Mouse (Mus musculus) embryonic facial prominence, embryonic 12.5 days (tissue): ENCODE results near the gene Slc6a3. TPM values are rescaled to one million over a fixed set of nuclear protein-coding genes. Genes with fewer than 3 reads are reported as not detected.

Experiments used
- ATAC-seq: fragments of 200-750 bp; cut with Nextera tagmentation; 2 replicates; pipeline ENCODE4 v1.8.0; 2017; ENCODE audit not compliant: insufficient number of reproducible peaks, insufficient read depth, low FRiP score, low TSS enrichment
- H3K27ac ChIP-seq: fragments of 300-500 bp; sonication (generic); 2 replicates; pipeline ENCODE4 v1.5.1; 2016; ENCODE audit warnings: mild to moderate bottlenecking
- H3K27me3 ChIP-seq: fragments of 300-500 bp; sonication (generic); 2 replicates; pipeline ENCODE4 v1.6.1; 2016; ENCODE audit warnings: mild to moderate bottlenecking, moderate library complexity
- H3K36me3 ChIP-seq: fragments of 300-500 bp; sonication (generic); 2 replicates; pipeline ENCODE4 v1.6.1; 2016; ENCODE audit warnings: mild to moderate bottlenecking
- H3K4me1 ChIP-seq: fragments of 300-500 bp; sonication (generic); 2 replicates; pipeline ENCODE4 v1.6.1; 2016
- H3K4me2 ChIP-seq: fragments of 300-500 bp; sonication (generic); replicated peaks from 2 replicates; pipeline ENCODE4 v1.6.1; 2016; ENCODE audit warnings: mild to moderate bottlenecking, moderate library complexity
- H3K4me3 ChIP-seq: fragments of 300-500 bp; sonication (generic); 2 replicates; pipeline ENCODE4 v1.5.1; 2016; ENCODE audit warnings: mild to moderate bottlenecking
- H3K9ac ChIP-seq: fragments of 300-500 bp; sonication (generic); 2 replicates; pipeline ENCODE4 v1.6.1; 2016; ENCODE audit warnings: mild to moderate bottlenecking, moderate library complexity
- H3K9me3 ChIP-seq: fragments of 300-500 bp; sonication (generic); 2 replicates; pipeline ENCODE4 v1.6.1; 2016; ENCODE audit warnings: mild to moderate bottlenecking, moderate library complexity
- WGBS: fragments of 180-500 bp; shearing (Covaris S2); methylation state at CpG from one replicate; pipeline ENCODE4 v1.1.7; 2016; 5-methylcytosine and 5-hydroxymethylcytosine counted together
- polyA plus RNA-seq: library from polyadenylated mRNA; unstranded; fragments of >200 nt; fragmentation: Nextera tagmentation; extraction: Ambion mirVana; gene quantifications from 2 replicates; pipeline ENCODE4 v1.2.1, GENCODE M21; 2016

The Slc6a3 gene
- polyA plus RNA-seq, 1 experiment from 2014 or later = 0.08 TPM

DNA sequence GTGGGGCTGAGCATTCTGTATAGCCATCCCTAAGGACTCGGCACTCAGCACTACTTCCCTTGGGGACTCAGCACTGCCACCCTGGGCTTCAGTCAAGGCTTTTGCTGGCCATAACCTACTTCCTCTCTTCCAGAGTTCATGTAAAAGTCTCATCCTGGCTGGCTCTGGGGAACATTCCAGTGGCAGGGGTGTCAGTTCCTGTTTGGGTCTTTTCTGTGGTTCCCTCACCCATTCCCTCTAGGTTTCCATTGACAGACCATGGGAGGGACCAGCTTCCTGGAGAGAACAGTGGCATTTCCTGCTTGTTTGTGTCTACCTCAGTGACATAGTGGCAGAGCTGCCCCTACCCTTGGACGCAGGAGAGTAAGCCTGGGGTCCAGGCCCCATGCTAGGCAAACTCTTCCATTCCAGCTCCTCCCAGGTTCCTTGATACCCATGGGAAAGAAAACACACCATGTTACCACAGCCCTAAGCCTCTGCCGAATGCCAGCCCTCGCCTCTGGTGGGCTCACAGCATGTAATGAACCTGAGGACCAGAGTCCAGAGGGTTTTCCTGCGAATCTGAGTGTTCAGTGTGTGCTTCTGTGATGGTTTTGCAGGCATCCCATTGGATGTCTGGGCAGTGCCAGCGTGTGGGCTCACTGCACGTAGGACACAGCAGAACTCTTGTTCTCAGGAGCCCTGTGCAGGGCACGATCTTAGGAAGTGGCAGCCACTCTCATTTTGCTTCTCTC is 27.6 kb upstream of the Slc6a3 start:
- WGBS = 87% methylated on average over 8 of the region's 8 CpGs
- no peak for ATAC-seq
- Histone ChIP-seq H3K4me3 (no peak overlapping the region), H3K4me2 (no peak overlapping the region), H3K4me1 (no peaks in the 10 kb centered on the region), H3K36me3 (peaks cover 57% of the 10 kb centered on the region), H3K27me3 (no peaks in the 10 kb centered on the region), H3K9ac (no peak overlapping the region), H3K27ac (no peak overlapping the region), H3K9me3 (no peaks in the 10 kb centered on the region)

DNA sequence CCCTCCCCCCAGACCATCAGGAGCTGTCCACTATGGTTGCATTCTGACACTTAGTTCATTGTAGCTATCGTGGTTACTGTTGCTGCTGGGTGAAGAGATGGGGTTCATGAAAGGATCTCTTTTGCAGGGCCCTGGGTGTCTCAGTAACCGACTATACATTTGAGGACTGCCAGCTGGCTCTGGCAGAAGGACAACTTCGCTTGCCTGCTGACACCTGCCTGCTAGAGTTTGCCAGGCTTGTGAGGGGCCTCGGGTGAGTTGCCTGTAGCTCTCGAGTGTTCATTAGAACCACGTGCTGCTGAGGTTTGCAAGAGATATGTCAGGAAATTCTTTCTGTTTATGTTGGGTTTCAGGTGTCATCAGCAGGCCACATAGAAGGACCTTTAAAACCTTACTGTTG is 26.7 kb upstream of the Slc6a3 start:
- no peak overlapping the region for H3K4me2 ChIP-seq
- no peaks in the 10 kb centered on the region for H3K27me3 ChIP-seq
- H3K4me3 ChIP-seq = no peak overlapping the region
- H3K9me3 ChIP-seq = no peaks in the 10 kb centered on the region
- WGBS = 77% methylated on average over 6 of the region's 6 CpGs
- no peak for ATAC-seq
- peaks cover 63% of the 10 kb centered on the region for H3K36me3 ChIP-seq
- H3K4me1 ChIP-seq = no peaks in the 10 kb centered on the region
- H3K27ac ChIP-seq = no peak overlapping the region
- H3K9ac ChIP-seq = no peak overlapping the region

DNA sequence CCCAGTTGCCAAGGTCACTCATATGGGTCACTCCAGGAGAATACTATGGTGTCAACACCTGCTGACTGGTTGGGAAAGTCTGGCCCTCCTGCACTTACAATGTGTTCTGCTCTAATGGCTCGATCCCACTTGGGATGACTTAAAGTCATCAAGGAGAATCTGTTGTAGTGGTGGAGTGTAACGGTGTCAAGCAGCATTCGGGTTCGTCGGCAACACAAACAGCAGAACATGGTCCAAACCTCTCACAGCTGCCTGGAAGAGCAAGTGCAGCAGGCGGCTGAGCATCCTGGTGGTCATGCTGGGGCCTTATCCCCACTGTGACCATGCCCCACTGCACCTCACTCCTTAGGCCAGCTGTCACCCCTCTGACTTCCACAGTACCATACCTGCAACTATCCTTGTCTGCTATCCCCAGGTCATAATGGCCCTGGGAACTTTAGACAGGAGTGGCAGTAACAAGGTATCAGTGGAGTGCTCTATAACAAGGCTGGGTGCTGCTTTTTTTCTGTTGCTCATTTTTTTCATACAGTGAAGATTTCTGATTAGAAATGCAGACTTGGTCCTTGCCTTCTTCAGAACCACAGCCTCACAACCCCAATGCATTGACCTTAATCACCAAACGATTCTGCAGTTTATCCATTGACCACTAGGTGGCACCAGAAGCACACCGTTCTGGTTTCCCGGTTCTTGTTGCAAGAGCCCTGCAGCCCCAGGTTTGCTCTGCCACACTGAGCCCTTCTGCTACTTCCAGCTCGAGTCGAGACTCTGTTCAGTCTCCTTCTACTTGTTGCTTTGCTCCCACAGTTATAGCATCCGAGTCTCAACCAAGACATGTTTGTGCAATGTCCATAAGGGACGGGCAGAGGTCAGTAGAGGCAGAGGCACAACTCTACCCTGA is 23.5 kb upstream of the Slc6a3 start:
- no peaks in the 10 kb centered on the region for H3K9me3 ChIP-seq
- no peak overlapping the region for H3K4me3 ChIP-seq
- H3K9ac ChIP-seq = no peak overlapping the region
- no peaks in the 10 kb centered on the region for H3K27me3 ChIP-seq
- peaks cover 69% of the 10 kb centered on the region for H3K36me3 ChIP-seq
- 61% methylated on average over 13 of the region's 13 CpGs for WGBS
- no peak overlapping the region for H3K4me2 ChIP-seq
- H3K4me1 ChIP-seq = no peaks in the 10 kb centered on the region
- no peak overlapping the region for H3K27ac ChIP-seq
- no peak for ATAC-seq

DNA sequence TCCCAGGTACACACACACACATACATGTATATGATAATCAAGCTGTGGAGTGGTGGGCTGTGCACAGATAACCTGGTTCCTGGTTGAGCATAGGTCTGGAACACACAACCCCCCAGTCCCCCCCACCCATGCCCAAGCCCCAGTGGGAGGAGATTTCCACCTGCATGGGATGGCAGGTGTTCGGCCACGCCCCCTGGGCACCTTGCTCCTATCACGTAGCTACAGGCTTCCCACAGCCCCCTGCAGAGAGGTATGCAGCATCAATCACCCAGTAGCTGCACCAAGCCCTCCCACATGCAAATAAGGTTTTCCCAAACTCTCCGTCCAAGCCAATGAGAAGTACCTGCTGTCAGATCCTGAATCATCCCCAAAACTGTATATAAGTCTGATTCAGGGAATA is 19.7 kb upstream of the Slc6a3 start:
- Histone ChIP-seq H3K27me3 (no peaks in the 10 kb centered on the region), H3K36me3 (peaks cover 42% of the 10 kb centered on the region), H3K4me2 (no peak overlapping the region), H3K9ac (no peak overlapping the region), H3K4me1 (no peaks in the 10 kb centered on the region), H3K9me3 (no peaks in the 10 kb centered on the region), H3K27ac (no peak overlapping the region), H3K4me3 (no peak overlapping the region)
- 73% methylated on average over 4 of the region's 4 CpGs for WGBS
- no peak for ATAC-seq

DNA sequence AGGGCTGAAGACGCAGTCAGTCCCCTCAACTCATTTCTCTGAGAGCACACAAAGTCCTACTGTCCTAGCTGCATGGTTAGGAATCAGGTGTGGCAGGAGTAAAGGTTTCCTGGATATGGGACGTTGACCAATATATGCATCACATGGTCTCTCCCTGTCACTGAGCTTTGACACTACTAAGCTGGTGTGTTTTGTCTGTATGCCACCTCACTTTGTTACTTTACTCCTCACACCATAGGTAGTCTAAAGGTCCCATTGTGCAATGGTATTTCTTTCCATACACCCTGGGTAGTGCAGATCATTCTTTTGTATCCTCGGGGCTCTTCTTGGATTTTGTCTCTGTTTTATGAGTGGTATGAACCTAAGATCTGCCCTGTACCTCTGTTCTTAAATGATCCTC is 2.8 kb upstream of the Slc6a3 start:
- Histone ChIP-seq H3K4me1 (peaks cover 8% of the 10 kb centered on the region; the same call in 1 of the 2 replicates), H3K4me2 (no peak overlapping the region), H3K27me3 (peaks cover 38% of the 10 kb centered on the region), H3K9ac (no peak overlapping the region), H3K36me3 (no peaks in the 10 kb centered on the region), H3K4me3 (no peak overlapping the region), H3K27ac (no peak overlapping the region), H3K9me3 (no peaks in the 10 kb centered on the region)
- no peak for ATAC-seq
- WGBS = 91% methylated on average over 3 of the region's 3 CpGs

DNA sequence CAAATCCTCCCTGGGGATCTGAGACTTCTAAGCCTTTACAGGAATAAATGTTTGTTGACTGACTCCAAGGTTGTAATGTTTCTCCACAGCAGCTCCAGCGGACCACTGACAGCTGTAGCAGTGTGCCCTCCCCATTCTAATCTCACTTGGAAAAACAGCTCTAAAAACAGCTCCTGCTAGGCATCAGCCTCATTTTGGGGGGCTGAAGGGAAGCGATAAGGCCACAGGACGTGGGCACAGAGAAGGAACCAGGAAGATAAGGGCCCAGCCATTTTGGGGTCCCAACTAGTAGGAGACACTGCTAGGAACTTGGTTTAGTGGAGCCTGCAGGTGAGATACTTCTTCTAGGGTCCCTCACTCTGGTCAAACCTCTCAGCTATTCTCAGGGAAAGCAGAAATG is 1.3 kb upstream of the Slc6a3 start:
- WGBS = 55% methylated on average over 3 of the region's 3 CpGs

DNA sequence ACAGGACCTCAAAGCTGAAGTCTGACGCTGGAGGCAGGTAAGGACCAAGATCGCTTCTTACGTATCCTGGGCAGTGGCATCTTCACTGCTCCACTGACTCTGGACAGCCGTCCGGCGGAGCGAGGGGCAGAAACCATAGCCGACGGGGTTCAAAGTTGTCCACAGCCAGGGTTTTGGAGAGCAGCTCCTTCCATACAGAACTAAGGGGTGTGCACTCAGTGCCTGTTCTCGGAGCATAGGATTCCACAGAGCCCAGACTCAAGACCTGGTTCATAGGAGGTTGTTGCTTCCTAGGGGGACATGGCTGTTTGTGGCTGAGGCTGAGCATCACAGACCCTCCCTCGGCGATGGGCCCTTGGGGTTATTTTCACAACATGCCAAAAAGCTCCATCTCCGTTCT is 277 bp downstream of the Slc6a3 start:
- 18% methylated on average over 13 of the region's 13 CpGs for WGBS
- no peak overlapping the region for H3K27ac ChIP-seq
- H3K4me2 ChIP-seq = peak overlapping the region; percentile 64
- H3K36me3 ChIP-seq = no peaks in the 10 kb centered on the region
- H3K9me3 ChIP-seq = no peaks in the 10 kb centered on the region
- H3K9ac ChIP-seq = peak overlapping the region; percentile 44
- H3K4me1 ChIP-seq = peaks cover 8% of the 10 kb centered on the region; the same call in 1 of the 2 replicates
- ATAC-seq = no peak
- peak overlapping the region; percentile 43 for H3K4me3 ChIP-seq
- peaks cover 43% of the 10 kb centered on the region for H3K27me3 ChIP-seq

More for the DNA sequence above, 1.3 kb upstream of the Slc6a3 start:
- H3K27me3 ChIP-seq = peaks cover 40% of the 10 kb centered on the region
- no peak overlapping the region for H3K4me2 ChIP-seq
- H3K9ac ChIP-seq = no peak overlapping the region
- no peaks in the 10 kb centered on the region for H3K9me3 ChIP-seq
- no peaks in the 10 kb centered on the region for H3K36me3 ChIP-seq
- peaks cover 8% of the 10 kb centered on the region; the same call in 1 of the 2 replicates for H3K4me1 ChIP-seq
- no peak overlapping the region for H3K4me3 ChIP-seq
- no peak overlapping the region for H3K27ac ChIP-seq
- ATAC-seq = no peak

DNA sequence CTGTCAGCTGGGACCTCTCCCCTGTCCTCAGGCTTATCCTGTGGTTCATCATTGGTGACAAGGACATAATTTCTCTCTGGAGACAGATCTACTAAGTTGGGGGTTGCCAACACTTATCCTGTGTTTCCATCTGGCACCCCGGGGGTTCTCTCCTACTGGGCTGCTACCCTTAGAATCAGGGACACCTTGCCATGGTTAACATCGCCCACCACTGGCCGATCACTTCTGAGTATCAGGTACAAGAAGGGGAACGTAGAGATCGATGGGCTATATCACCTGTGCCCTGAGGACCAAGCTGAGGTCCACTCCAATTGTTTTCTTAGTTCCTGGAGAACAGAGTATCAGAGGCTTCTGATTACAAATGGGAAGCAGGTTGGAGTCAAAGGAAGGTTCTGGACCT is 27.7 kb downstream of the Slc6a3 start:
- Histone ChIP-seq H3K27ac (no peak overlapping the region), H3K4me2 (no peak overlapping the region), H3K9ac (no peak overlapping the region), H3K4me1 (no peaks in the 10 kb centered on the region), H3K9me3 (no peaks in the 10 kb centered on the region), H3K36me3 (no peaks in the 10 kb centered on the region), H3K27me3 (0 out of 2 replicates have a peak, but pooled peaks cover 5% of the 10 kb centered on the region), H3K4me3 (no peak overlapping the region)
- ATAC-seq = no peak
- 86% methylated on average over 5 of the region's 5 CpGs for WGBS

DNA sequence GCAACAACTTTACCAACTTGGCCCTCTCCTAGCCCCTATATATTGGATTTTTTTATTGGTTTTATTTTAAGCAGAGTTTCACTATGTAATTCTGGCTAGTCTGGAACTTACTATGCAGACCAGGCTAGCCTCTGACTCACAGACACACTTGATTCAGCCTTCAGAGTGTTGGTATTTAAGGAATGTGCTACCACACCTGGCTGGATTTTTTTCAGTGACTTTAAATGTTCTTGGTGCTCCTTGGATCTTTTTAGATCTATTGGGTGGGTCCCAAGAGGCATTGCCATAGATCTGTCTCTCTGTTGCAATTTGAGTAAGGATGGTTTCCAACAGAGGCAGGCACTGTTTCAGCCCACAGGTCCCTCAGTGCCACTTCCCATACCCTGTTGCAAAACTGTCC is 38.5 kb downstream of the Slc6a3 start:
- Histone ChIP-seq H3K36me3 (no peaks in the 10 kb centered on the region), H3K4me1 (no peaks in the 10 kb centered on the region), H3K4me3 (no peak overlapping the region), H3K4me2 (no peak overlapping the region), H3K9me3 (no peaks in the 10 kb centered on the region), H3K27me3 (no peaks in the 10 kb centered on the region), H3K27ac (no peak overlapping the region), H3K9ac (no peak overlapping the region)
- no peak for ATAC-seq

DNA sequence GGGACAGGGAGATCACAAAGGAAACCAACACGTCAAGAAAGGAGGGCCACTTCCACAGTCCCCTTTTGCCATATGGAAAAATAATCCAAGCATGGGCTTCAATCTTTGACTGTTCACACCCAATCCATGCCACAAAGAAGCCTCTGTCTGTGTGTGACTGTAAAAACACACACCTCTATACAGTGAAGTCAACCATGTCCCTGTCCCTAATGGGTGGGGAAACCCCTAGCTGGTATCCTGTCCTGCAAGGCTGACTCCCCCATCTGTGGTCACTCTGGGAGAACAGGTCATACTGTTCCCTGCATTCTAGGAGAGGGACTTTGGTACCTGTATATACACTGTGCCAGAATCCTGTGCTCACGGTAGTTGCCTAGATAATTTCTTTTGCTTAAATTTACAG is 40.7 kb downstream of the Slc6a3 start:
- Histone ChIP-seq H3K4me3 (no peak overlapping the region), H3K9me3 (no peaks in the 10 kb centered on the region), H3K4me2 (no peak overlapping the region), H3K27me3 (no peaks in the 10 kb centered on the region), H3K27ac (no peak overlapping the region), H3K4me1 (no peaks in the 10 kb centered on the region), H3K36me3 (no peaks in the 10 kb centered on the region), H3K9ac (no peak overlapping the region)
- WGBS = 75% methylated on average over 2 of the region's 2 CpGs
- no peak for ATAC-seq

DNA sequence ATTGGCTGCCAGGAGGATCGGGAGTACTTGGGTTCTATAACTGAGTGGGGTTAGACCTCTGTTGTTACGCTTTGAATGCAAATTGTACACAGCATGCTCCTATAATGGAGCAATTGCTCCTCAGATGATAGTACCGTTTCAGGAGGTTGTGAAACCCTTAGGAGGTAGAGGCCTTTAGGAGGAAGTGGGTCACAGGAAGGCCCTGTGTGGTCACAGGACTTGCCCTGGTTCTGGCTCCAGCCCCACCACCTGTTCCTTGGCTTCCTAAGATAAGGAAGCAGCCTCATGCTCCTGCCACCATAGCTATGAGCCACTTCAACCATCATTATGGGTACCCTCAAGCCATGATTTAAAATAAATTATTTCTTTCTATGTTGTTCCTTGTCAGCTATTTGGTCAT is 54.9 kb downstream of the Slc6a3 start:
- no peaks in the 10 kb centered on the region for H3K9me3 ChIP-seq
- no peak overlapping the region for H3K4me2 ChIP-seq
- ATAC-seq = no peak
- H3K4me1 ChIP-seq = no peaks in the 10 kb centered on the region
- 0 out of 2 replicates have a peak, but pooled peaks cover 2% of the 10 kb centered on the region for H3K27me3 ChIP-seq
- H3K36me3 ChIP-seq = no peaks in the 10 kb centered on the region
- no peak overlapping the region for H3K9ac ChIP-seq
- H3K4me3 ChIP-seq = no peak overlapping the region
- WGBS = 81% methylated on average over 3 of the region's 3 CpGs
- no peak overlapping the region for H3K27ac ChIP-seq

DNA sequence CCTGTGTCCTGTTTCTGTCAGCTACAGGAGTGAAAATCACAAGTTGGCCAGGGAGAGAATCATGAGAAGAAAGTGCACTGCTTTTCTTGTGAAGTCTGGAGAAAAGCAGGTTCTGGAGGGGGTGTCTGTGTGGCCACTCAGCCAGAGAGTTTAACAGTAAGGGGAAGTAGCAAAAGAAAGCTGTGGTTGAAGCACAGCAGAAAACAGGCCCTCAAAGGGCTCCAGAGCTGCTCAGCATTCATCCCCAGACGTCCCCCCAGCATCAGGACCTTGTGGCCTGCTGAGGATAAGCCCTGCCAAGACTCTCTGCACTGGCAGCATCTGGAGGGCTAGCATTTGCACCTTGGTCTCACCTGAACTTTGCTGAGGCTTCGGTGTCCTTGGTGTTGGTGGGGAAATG is 56.0 kb downstream of the Slc6a3 start:
- WGBS = 48% methylated on average over 2 of the region's 2 CpGs
- H3K27ac ChIP-seq = no peak overlapping the region
- no peak overlapping the region for H3K9ac ChIP-seq
- ATAC-seq = no peak
- no peak overlapping the region for H3K4me2 ChIP-seq
- H3K9me3 ChIP-seq = no peaks in the 10 kb centered on the region
- H3K27me3 ChIP-seq = 0 out of 2 replicates have a peak, but pooled peaks cover 2% of the 10 kb centered on the region
- H3K4me1 ChIP-seq = no peaks in the 10 kb centered on the region
- H3K4me3 ChIP-seq = no peak overlapping the region
- H3K36me3 ChIP-seq = no peaks in the 10 kb centered on the region
